Mouse (Mus musculus): ENCODE data around the gene Trpc4ap. TPM values are rescaled to one million over a fixed set of nuclear protein-coding genes. Genes with fewer than 3 reads are reported as not detected.

Gene Trpc4ap
- total and polyA plus RNA-seq, 3 experiments, result 60.4 to 187 (median 161) TPM

GRCm38 (mm10) chr2:155667881-155668280 lies 24.3 kb downstream of the Trpc4ap start:
- peaks cover 0 to 41% of the 10 kb centered on the region in 2 experiments; a peak in 3 of 4 replicates for H3K36me3 ChIP-seq (ENCODE audit: control insufficient read depth in 1 of 2, insufficient read depth in 2 of 2, low read length in 2 of 2)
- TF ChIP-seq USF2 (IDR thresholded peaks at IDR 0.05; ENCODE audit: borderline replicate concordance in 1 of 2, insufficient read depth in 1 of 2, low read depth in 1 of 2, low read length in 2 of 2) (no peak), NRF1 (IDR thresholded peaks at IDR 0.05; ENCODE audit: insufficient read depth, low read depth, low read length, poor library complexity, severe bottlenecking) (no peak), MXI1 (IDR thresholded peaks at IDR 0.05; ENCODE audit: low read depth, low read length) (no peak), ELF1 (IDR thresholded peaks at IDR 0.05; ENCODE audit: low read depth, low read length) (no peak), POLR2AphosphoS2 (IDR thresholded peaks at IDR 0.05; ENCODE audit: low read length) (no peak), SIN3A (IDR thresholded peaks at IDR 0.05; ENCODE audit: low read length) (no peak), ZKSCAN1 (IDR thresholded peaks at IDR 0.05; ENCODE audit: low read depth, low read length) (no peak), NELFE (IDR thresholded peaks at IDR 0.05; ENCODE audit: low read depth, low read length) (no peak), MYC (IDR thresholded peaks at IDR 0.05; ENCODE audit: low read depth, low read length) (no peak), TCF12 (IDR thresholded peaks at IDR 0.05; ENCODE audit: low read depth, low read length) (no peak), MEF2A (IDR thresholded peaks at IDR 0.05; ENCODE audit: extremely low read depth, insufficient replicate concordance, low read depth, low read length, poor library complexity, severe bottlenecking) (no peak), KAT2A (conservative IDR thresholded peaks at IDR 0.05; ENCODE audit: low read depth, low read length) (no peak), CTCF (IDR thresholded peaks at IDR 0.05 in 2 of 3, conservative IDR thresholded peaks at IDR 0.05 in 1 of 3; ENCODE audit: control insufficient read depth in 1 of 3, insufficient read depth in 1 of 3, low read depth in 2 of 3, low read length in 3 of 3, poor library complexity in 1 of 3, severe bottlenecking in 1 of 3) (no peak), RAD21 (IDR thresholded peaks at IDR 0.05; ENCODE audit: low read depth, low read length) (no peak), ZMIZ1 (IDR thresholded peaks at IDR 0.05; ENCODE audit: low read depth, low read length) (no peak), EP300 (IDR thresholded peaks at IDR 0.05; ENCODE audit: low read depth in 1 of 2, low read length in 2 of 2) (no peak), POLR2A (IDR thresholded peaks at IDR 0.05; ENCODE audit: control insufficient read depth in 1 of 2, insufficient read depth in 1 of 2, low read depth in 1 of 2, low read length in 2 of 2, poor library complexity in 1 of 2) (no peak), MAX (IDR thresholded peaks at IDR 0.05; ENCODE audit: low read length) (no peak), POLR2AphosphoS5 (IDR thresholded peaks at IDR 0.05; ENCODE audit: borderline replicate concordance, low read depth, low read length) (no peak)
- DNase-seq (ENCODE audit: low read depth, low spot score), result no peak

GRCm38 (mm10) chr2:155663910-155664460 lies 28.2 kb downstream of the Trpc4ap start:
- no peaks in the 10 kb centered on the region for H3K9me3 ChIP-seq (replicated peaks; ENCODE audit: insufficient read depth, low read length)
- H3K79me2 ChIP-seq (ENCODE audit: control insufficient read depth, insufficient read depth, low read length, poor library complexity), result no peaks in the 10 kb centered on the region
- TF ChIP-seq TAL1 (IDR thresholded peaks at IDR 0.05; ENCODE audit: low read length), result no peak
- no peak for TF ChIP-seq USF1 (IDR thresholded peaks at IDR 0.05; ENCODE audit: low read depth, low read length)
- no peak for TF ChIP-seq MEF2A (IDR thresholded peaks at IDR 0.05; ENCODE audit: extremely low read depth, insufficient replicate concordance, low read depth, low read length, poor library complexity, severe bottlenecking)
- TF ChIP-seq ZC3H11A (IDR thresholded peaks at IDR 0.05; ENCODE audit: low read depth, low read length), result no peak
- TF ChIP-seq MAZ (IDR thresholded peaks at IDR 0.05; ENCODE audit: low read depth, low read length), result no peak
- no peak for TF ChIP-seq JUND (IDR thresholded peaks at IDR 0.05; ENCODE audit: low read depth, low read length)
- no peak for TF ChIP-seq RAD21 (IDR thresholded peaks at IDR 0.05; ENCODE audit: low read depth, low read length)
- no peak for TF ChIP-seq CHD2 (IDR thresholded peaks at IDR 0.05; ENCODE audit: low read length)
- TF ChIP-seq NRF1 (IDR thresholded peaks at IDR 0.05; ENCODE audit: insufficient read depth, low read depth, low read length, poor library complexity, severe bottlenecking), result no peak
- no peak for TF ChIP-seq TBP (IDR thresholded peaks at IDR 0.05; ENCODE audit: low read depth, low read length)
- no peak for TF ChIP-seq MXI1 (IDR thresholded peaks at IDR 0.05; ENCODE audit: low read depth, low read length)
- TF ChIP-seq CTCF (IDR thresholded peaks at IDR 0.05 in 2 of 3, conservative IDR thresholded peaks at IDR 0.05 in 1 of 3; ENCODE audit: control insufficient read depth in 1 of 3, insufficient read depth in 1 of 3, low read depth in 2 of 3, low read length in 3 of 3, poor library complexity in 1 of 3, severe bottlenecking in 1 of 3), result no peak
- no peak for TF ChIP-seq HCFC1 (IDR thresholded peaks at IDR 0.05; ENCODE audit: low read depth, low read length)
- H3K4me1 ChIP-seq (ENCODE audit: control insufficient read depth in 1 of 2, insufficient read depth in 2 of 2, low read length in 2 of 2), result no peaks in the 10 kb centered on the region
- H3K4me3 ChIP-seq (ENCODE audit: control insufficient read depth in 1 of 2, insufficient read depth in 1 of 2, low read depth in 2 of 2, low read length in 2 of 2), result no peak overlapping the region
- peaks cover 0 to 32% of the 10 kb centered on the region in 2 experiments; a peak in 3 of 4 replicates for H3K36me3 ChIP-seq (ENCODE audit: control insufficient read depth in 1 of 2, insufficient read depth in 2 of 2, low read length in 2 of 2)
- H3K27ac ChIP-seq (ENCODE audit: control insufficient read depth, low read depth, low read length), result no peak overlapping the region
- H3K27me3 ChIP-seq (ENCODE audit: control insufficient read depth in 1 of 2, insufficient read depth in 2 of 2, low read length in 2 of 2), result no peaks in the 10 kb centered on the region
- H3K9ac ChIP-seq (ENCODE audit: control insufficient read depth, low read depth, low read length, poor library complexity, severe bottlenecking), result no peak overlapping the region
- DNase-seq (ENCODE audit: low read depth, low spot score), result no peak

More at GRCm38 (mm10) chr2:155667881-155668280, 24.3 kb downstream of the Trpc4ap start:
- Histone ChIP-seq H3K79me2 (ENCODE audit: control insufficient read depth, insufficient read depth, low read length, poor library complexity) (no peaks in the 10 kb centered on the region), H3K27me3 (ENCODE audit: control insufficient read depth in 1 of 2, insufficient read depth in 2 of 2, low read length in 2 of 2) (no peaks in the 10 kb centered on the region), H3K9me3 (replicated peaks; ENCODE audit: insufficient read depth, low read length) (no peaks in the 10 kb centered on the region), H3K27ac (ENCODE audit: control insufficient read depth, low read depth, low read length) (no peak overlapping the region), H3K4me1 (ENCODE audit: control insufficient read depth in 1 of 2, insufficient read depth in 2 of 2, low read length in 2 of 2) (no peaks in the 10 kb centered on the region), H3K4me3 (ENCODE audit: control insufficient read depth in 1 of 2, insufficient read depth in 1 of 2, low read depth in 2 of 2, low read length in 2 of 2) (no peak overlapping the region), H3K9ac (ENCODE audit: control insufficient read depth, low read depth, low read length, poor library complexity, severe bottlenecking) (no peak overlapping the region)
